Mouse (Mus musculus) intestine, embryonic 15.5 days (tissue): ENCODE results near the gene Eya2. TPM values are rescaled to one million over a fixed set of nuclear protein-coding genes. Genes with fewer than 3 reads are reported as not detected.

Experiments used
- ATAC-seq: fragments of 200-750 bp; cut with Nextera tagmentation; 2 replicates; pipeline ENCODE4 v1.8.0; 2017; ENCODE audit warnings: moderate TSS enrichment, moderate library complexity
- H3K27ac ChIP-seq: fragments of 300-500 bp; sonication (generic); 2 replicates; pipeline ENCODE4 v1.5.1; 2015; ENCODE audit warnings: mild to moderate bottlenecking, inconsistent platforms
- H3K27me3 ChIP-seq: fragments of 300-500 bp; sonication (generic); replicated peaks from 2 replicates; pipeline ENCODE4 v1.6.1; 2015; ENCODE audit warnings: inconsistent platforms
- H3K36me3 ChIP-seq: fragments of 300-500 bp; sonication (generic); 2 replicates; pipeline ENCODE4 v1.6.1; 2015; ENCODE audit warnings: inconsistent platforms
- H3K4me1 ChIP-seq: fragments of 300-500 bp; sonication (generic); replicated peaks from 2 replicates; pipeline ENCODE4 v1.6.1; 2015; ENCODE audit warnings: inconsistent platforms
- H3K4me2 ChIP-seq: fragments of 300-500 bp; sonication (generic); replicated peaks from 2 replicates; pipeline ENCODE4 v1.6.1; 2015; ENCODE audit warnings: mild to moderate bottlenecking, inconsistent platforms
- H3K4me3 ChIP-seq: fragments of 300-500 bp; sonication (generic); replicated peaks from 2 replicates; pipeline ENCODE4 v1.5.1; 2015; ENCODE audit warnings: inconsistent platforms
- H3K9ac ChIP-seq: fragments of 300-500 bp; sonication (generic); 2 replicates; pipeline ENCODE4 v1.6.1; 2015; ENCODE audit warnings: inconsistent platforms
- H3K9me3 ChIP-seq: fragments of 300-500 bp; sonication (generic); 2 replicates; pipeline ENCODE4 v1.6.1; 2016; ENCODE audit warnings: inconsistent platforms
- WGBS: fragments of 180-500 bp; shearing (Covaris S2); methylation state at CpG from one replicate; pipeline ENCODE4 v1.1.7; 2015; 5-methylcytosine and 5-hydroxymethylcytosine counted together
- polyA plus RNA-seq: library from polyadenylated mRNA; unstranded; fragments of >200 nt; fragmentation: Nextera tagmentation; extraction: Ambion mirVana; gene quantifications from 2 replicates; pipeline ENCODE4 v1.2.1, GENCODE M21; 2015

The Eya2 gene
- polyA plus RNA-seq, 1 experiment from 2014 or later, result 0.84 TPM

GRCm38 (mm10) chr2:165633011-165633785 is 38.4 kb downstream of the Eya2 start:
- no peak for ATAC-seq
- no peaks in the 10 kb centered on the region for H3K4me1 ChIP-seq
- no peak overlapping the region for H3K9ac ChIP-seq
- no peaks in the 10 kb centered on the region for H3K36me3 ChIP-seq
- WGBS, result 75% methylated on average over 11 of the region's 11 CpGs
- no peak overlapping the region for H3K4me3 ChIP-seq
- no peaks in the 10 kb centered on the region for H3K9me3 ChIP-seq
- no peak overlapping the region for H3K4me2 ChIP-seq
- H3K27ac ChIP-seq, result no peak overlapping the region
- H3K27me3 ChIP-seq, result no peaks in the 10 kb centered on the region

DNA sequence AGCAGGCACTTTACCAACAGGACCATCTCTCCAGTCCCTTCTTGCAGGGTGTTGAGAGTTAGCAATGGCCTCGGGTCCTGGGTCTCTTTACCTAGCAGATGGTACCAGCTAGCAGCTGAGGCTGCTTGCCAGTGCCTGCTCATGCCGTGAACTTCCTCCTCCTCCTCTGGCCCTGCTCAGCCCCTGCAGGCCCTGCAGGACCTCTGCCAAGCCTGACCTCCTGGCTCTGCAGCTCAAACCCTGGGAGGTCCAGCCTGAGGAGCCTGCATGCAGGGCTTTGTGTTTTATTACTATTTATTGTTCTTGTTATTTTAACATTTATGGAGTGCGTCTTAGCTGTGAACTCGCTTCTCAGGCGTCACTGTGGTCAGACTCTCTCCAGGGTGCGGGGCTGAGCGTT is 39.6 kb downstream of the Eya2 start:
- H3K36me3 ChIP-seq, result no peaks in the 10 kb centered on the region
- no peak overlapping the region for H3K27ac ChIP-seq
- H3K27me3 ChIP-seq, result no peaks in the 10 kb centered on the region
- WGBS, result 49% methylated on average over 7 of the region's 7 CpGs
- no peaks in the 10 kb centered on the region for H3K4me1 ChIP-seq
- no peak for ATAC-seq
- H3K4me3 ChIP-seq, result no peak overlapping the region
- H3K9me3 ChIP-seq, result no peaks in the 10 kb centered on the region
- no peak overlapping the region for H3K4me2 ChIP-seq
- H3K9ac ChIP-seq, result no peak overlapping the region

DNA sequence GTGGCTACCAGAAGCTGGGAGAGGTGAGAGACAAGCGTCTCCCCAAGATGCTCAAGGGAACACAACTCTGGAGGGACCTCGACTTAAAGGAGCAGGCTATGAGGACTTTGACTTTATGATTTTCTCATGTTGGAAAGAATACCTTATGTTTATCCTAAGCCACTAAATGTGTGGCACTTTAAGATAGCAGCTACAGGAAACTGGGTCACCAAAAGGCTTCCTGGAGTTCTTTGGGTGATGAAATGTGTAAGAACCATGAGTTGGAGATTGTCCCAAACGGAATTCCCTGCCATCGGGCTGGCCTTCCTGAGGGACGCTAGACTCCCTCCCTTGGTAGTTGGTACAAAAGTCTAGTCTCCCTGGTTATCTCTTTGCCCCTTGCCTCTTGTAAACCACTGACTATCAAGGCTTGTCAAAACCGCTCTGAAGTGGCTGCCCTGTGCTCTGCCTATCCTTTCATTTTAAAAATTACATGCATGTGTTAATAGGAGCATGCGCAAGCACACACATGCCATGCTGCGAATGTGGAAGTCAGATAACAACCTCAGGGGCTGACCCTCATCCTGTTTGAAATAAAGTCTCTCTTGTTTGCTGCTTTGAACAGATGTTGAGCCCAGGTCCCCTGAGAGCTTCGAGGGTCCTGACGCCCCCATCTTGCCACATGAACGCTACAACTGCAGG is 44.4 kb downstream of the Eya2 start:
- no peaks in the 10 kb centered on the region for H3K9me3 ChIP-seq
- no peak overlapping the region for H3K9ac ChIP-seq
- no peak overlapping the region for H3K27ac ChIP-seq
- no peaks in the 10 kb centered on the region for H3K27me3 ChIP-seq
- H3K4me3 ChIP-seq, result no peak overlapping the region
- H3K4me2 ChIP-seq, result no peak overlapping the region
- H3K36me3 ChIP-seq, result no peaks in the 10 kb centered on the region
- H3K4me1 ChIP-seq, result peaks cover 4% of the 10 kb centered on the region
- WGBS, result 76% methylated on average over 11 of the region's 11 CpGs
- ATAC-seq, result no peak

- peaks cover 4% of the 10 kb centered on the region for H3K4me1 ChIP-seq
- no peak overlapping the region for H3K4me2 ChIP-seq
- H3K9me3 ChIP-seq, result no peaks in the 10 kb centered on the region
- WGBS, result 61% methylated on average over 14 of the region's 14 CpGs
- H3K27ac ChIP-seq, result no peak overlapping the region
- ATAC-seq, result 0 out of 2 replicates have a peak, but pooled peaks have one; percentile 43
- H3K27me3 ChIP-seq, result no peaks in the 10 kb centered on the region
- no peak overlapping the region for H3K4me3 ChIP-seq
- H3K36me3 ChIP-seq, result no peaks in the 10 kb centered on the region
- no peak overlapping the region for H3K9ac ChIP-seq
These were observed 47.2 kb downstream of the Eya2 start for GRCm38 (mm10) chr2:165641909-165642505.

DNA sequence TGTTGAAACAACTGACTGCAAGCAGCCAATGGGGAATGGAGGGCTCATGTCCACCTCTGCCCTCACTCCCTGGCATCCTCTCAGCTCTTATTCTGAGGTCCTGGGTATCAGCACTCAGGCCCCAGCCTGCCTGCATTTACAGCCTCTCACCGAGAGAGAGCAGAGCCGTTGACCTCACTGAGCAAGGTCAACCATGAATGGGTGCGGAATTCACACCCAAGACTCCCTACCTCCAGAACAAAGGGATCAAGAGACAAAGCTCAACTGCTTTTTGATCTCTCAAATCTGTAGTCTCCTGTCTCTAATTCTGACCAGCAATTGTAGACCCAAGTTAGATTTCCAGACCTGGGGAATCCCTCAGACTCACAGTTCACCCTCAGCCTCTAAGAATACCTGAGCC is 48.8 kb downstream of the Eya2 start:
- Histone ChIP-seq H3K4me2 (no peak overlapping the region), H3K4me1 (peaks cover 4% of the 10 kb centered on the region), H3K27me3 (no peaks in the 10 kb centered on the region), H3K9ac (no peak overlapping the region), H3K36me3 (no peaks in the 10 kb centered on the region), H3K4me3 (no peak overlapping the region), H3K27ac (no peak overlapping the region), H3K9me3 (no peaks in the 10 kb centered on the region)
- no peak for ATAC-seq
- WGBS, result 61% methylated on average over 3 of the region's 3 CpGs

DNA sequence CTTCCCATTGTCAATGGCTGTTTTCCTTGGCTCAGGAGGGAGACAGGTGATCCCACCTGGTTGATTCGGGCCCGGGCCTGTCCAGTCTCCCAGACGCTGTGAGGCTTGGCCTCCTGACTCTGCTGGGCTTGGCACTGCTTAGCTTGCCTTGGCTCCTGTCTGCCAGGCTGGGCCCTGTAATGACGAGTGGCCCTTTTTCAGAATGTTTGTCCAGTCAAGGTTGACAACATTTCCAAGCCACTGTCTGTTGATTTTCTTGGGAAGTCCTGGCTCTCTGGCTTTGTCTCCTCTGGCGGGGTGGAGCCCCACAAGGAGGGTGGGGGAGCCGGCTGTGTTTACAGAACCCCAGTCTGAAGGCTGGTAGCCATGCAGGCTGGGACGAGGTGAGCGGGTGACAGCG is 49.2 kb downstream of the Eya2 start:
- no peak overlapping the region for H3K4me2 ChIP-seq

DNA sequence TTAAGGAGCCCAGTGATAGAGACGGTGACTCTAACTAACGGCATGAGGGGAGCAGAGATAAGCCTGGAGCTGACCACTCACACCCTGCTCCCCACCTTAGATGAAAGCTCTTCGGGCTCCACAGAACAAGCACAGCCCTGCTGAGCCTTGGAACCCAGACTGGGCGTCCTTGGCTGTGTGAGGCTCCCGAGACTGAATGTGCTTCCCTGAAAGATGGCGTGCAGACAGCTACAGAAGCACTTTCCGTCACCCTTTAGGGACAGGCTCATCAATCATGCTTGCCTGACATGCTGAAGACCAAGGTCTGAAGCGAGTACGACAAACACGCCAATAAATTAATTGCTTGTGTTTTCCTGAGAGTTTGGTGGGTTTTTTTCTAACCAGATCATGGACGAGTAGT is 56.2 kb downstream of the Eya2 start:
- no peak for ATAC-seq
- no peak overlapping the region for H3K27ac ChIP-seq
- no peaks in the 10 kb centered on the region for H3K36me3 ChIP-seq
- no peak overlapping the region for H3K4me2 ChIP-seq
- no peaks in the 10 kb centered on the region for H3K27me3 ChIP-seq
- H3K4me3 ChIP-seq, result no peak overlapping the region
- no peak overlapping the region for H3K9ac ChIP-seq
- H3K9me3 ChIP-seq, result no peaks in the 10 kb centered on the region
- peaks cover 20% of the 10 kb centered on the region for H3K4me1 ChIP-seq
- WGBS, result 43% methylated on average over 11 of the region's 11 CpGs

More for the DNA sequence above, 49.2 kb downstream of the Eya2 start:
- 56% methylated on average over 9 of the region's 9 CpGs for WGBS
- ATAC-seq, result no peak
- no peaks in the 10 kb centered on the region for H3K27me3 ChIP-seq
- no peak overlapping the region for H3K9ac ChIP-seq
- no peaks in the 10 kb centered on the region for H3K36me3 ChIP-seq
- H3K9me3 ChIP-seq, result no peaks in the 10 kb centered on the region
- H3K27ac ChIP-seq, result no peak overlapping the region
- peaks cover 5% of the 10 kb centered on the region for H3K4me1 ChIP-seq
- no peak overlapping the region for H3K4me3 ChIP-seq

DNA sequence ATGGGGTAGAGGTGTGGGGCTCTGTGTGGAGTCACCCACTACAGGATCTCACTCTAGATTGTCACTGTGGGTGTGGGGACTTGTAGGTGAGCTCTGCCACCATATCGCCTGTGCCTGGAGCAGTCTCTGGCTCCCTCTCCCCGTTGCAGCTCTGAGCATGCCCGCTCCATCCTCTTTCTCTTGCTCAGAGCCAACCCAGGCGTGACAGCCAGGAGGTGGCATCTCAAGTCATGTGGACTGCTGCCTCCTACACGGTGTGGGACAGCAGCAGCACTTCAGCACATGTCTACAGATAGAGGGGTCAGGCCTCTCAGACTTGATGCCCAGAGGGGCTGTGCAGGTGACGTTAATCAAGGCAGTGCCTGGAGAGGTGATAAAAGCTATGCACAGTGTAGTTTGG is 57.4 kb downstream of the Eya2 start:
- no peaks in the 10 kb centered on the region for H3K36me3 ChIP-seq
- no peak overlapping the region for H3K27ac ChIP-seq
- no peak for ATAC-seq
- H3K4me1 ChIP-seq, result peaks cover 20% of the 10 kb centered on the region
- H3K9ac ChIP-seq, result no peak overlapping the region
- no peak overlapping the region for H3K4me2 ChIP-seq
- no peak overlapping the region for H3K4me3 ChIP-seq
- H3K27me3 ChIP-seq, result no peaks in the 10 kb centered on the region
- 65% methylated on average over 6 of the region's 6 CpGs for WGBS
- no peaks in the 10 kb centered on the region for H3K9me3 ChIP-seq

GRCm38 (mm10) chr2:165653001-165653921 is 58.4 kb downstream of the Eya2 start:
- Histone ChIP-seq H3K9ac (no peak overlapping the region), H3K36me3 (no peaks in the 10 kb centered on the region), H3K27ac (no peak overlapping the region), H3K4me1 (peaks cover 20% of the 10 kb centered on the region), H3K9me3 (no peaks in the 10 kb centered on the region), H3K4me3 (no peak overlapping the region), H3K27me3 (no peaks in the 10 kb centered on the region), H3K4me2 (peak overlapping the region; percentile 30; the same call in 1 of the 2 replicates)
- 20% methylated on average over 14 of the region's 14 CpGs for WGBS
- peak; percentile 92 for ATAC-seq

GRCm38 (mm10) chr2:165654151-165654550 is 59.3 kb downstream of the Eya2 start:
- no peaks in the 10 kb centered on the region for H3K36me3 ChIP-seq
- WGBS, result 41% methylated on average over 9 of the region's 9 CpGs
- no peak overlapping the region for H3K4me3 ChIP-seq
- no peaks in the 10 kb centered on the region for H3K9me3 ChIP-seq
- no peak overlapping the region for H3K9ac ChIP-seq
- H3K4me2 ChIP-seq, result no peak overlapping the region
- peaks cover 19% of the 10 kb centered on the region for H3K4me1 ChIP-seq
- 0 out of 2 replicates have a peak, but pooled peaks have one; percentile 34 for ATAC-seq
- no peak overlapping the region for H3K27ac ChIP-seq
- no peaks in the 10 kb centered on the region for H3K27me3 ChIP-seq

DNA sequence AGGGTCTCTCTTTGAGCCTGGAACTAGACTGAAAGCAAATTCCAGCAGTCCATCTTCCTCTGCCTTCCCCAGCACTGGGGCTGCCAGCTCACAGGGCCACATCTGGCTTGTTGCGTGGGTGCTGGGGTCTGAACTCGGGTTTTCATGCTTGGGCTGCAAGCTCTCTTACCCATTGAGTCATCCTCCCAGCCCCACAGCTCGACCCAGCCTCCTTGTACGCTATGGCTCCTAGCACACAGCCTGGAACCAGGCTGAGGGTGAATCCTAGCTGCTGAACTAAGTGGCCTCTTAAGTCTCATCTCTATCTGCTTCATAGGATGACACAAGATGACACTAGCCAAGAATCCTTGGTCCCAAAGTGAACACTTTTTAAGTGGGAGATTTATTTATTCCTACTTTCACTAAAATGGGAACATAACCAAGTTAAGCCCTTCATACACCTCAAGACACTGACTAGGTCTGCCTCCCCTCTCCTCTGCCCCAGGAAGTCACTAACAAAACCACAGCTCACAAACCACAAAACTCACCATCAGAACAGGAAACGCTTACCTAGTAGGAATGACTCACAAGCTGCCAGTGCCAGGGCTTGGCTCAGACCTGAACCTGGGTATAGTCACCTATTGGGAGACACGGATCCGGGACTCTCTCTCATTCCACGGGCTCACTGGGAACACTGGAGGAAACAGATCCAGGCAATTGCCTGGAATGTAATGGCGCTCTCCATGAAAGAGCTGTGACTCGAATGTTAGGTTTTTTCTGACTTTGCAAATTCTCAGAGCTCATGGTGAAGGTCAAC is 60.1 kb downstream of the Eya2 start:
- Histone ChIP-seq H3K4me1 (peaks cover 18% of the 10 kb centered on the region), H3K9me3 (no peaks in the 10 kb centered on the region), H3K36me3 (no peaks in the 10 kb centered on the region), H3K27ac (no peak overlapping the region), H3K9ac (no peak overlapping the region), H3K27me3 (no peaks in the 10 kb centered on the region), H3K4me2 (no peak overlapping the region), H3K4me3 (no peak overlapping the region)
- ATAC-seq, result no peak
- 73% methylated on average over 10 of the region's 10 CpGs for WGBS
